Mouse (Mus musculus) A20 (cell line): ENCODE measurements at regions not wholly inside any gene's neighbourhood (a gene's known extent, or its start where the extent isn't known, plus 50 kb on each side); places are given as distances from the start of the nearest gene placed in this dataset.

Experiments used
- DNase-seq: peaks from one replicate; pipeline ENCODE4 v3.0.0-alpha.2; 2011; ENCODE audit warnings: low read depth, low spot score

GRCm38 (mm10) chr16:77400276-77400891, 201.5 kb downstream of the Gm11146 start:
- DNase-seq = no peak

DNA sequence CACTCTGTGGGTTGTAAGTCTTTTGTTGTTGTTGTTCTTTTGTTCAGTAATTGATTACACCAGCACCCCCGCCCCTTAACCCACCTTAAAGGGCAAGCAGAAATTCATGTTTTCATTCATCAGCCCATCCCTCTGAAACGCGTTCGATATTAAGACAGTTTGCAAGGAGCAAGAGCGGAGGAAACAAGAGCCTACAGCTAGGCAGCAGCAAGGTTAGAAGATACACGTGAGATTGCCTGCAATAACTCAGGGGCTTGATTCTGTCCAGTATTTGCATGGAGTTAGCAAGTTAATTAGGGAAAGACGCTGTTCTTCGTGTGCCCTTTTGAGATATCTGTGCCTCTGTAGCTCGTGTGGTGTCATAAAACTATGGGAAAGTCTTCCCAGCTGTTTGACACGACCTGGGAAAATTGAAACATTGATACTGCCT, 202.0 kb downstream of the Gm11146 start:
- DNase-seq = no peak

DNA sequence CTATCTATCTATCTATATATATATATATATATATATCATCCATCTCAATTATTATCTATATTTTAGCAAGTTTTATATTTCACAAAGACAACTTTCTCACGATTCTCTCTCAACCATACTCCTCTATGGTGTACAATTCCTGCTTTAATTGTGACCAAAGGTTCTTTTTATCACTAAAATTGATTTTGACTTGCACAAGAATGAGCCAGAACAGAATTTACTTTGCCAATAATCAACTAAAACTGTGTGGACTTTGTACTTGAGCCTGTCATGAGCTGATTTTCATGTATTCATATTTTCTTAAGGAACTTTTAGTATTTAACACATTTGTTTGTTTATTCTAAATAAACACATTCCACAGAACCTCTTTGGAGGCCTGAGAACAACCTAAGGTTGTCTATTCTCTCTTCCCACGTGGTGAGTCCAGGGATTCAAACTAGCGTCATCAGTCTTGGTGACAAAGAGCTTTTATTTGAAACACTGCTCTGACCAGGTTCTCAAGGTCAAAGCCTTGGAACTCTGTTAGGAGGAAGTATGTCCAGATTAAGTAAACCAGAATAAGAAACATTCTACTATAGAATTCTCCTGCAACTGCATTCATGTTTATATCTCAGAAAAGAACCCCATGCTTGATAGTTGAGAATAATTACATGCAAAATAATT, 207.7 kb downstream of the Gm11146 start:
- DNase-seq = no peak

DNA sequence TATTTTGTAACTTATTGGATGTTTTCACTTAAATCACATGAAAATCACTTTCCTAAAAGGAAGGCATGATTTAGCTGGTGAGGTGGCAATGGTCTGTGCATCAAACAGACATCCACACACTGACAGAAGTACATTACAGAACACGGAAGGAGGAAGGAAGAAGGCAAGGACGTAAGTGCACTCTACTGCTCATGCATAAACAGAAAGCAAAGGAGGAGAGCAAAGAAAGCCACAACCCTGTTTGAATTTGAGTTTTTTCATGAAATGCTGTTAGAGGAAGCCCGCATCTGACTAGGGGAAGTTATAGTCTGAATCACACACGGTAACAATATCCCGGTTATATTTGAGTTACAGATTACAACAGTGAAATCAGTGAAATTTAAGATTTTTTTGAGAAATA, 208.4 kb downstream of the Gm11146 start:
- DNase-seq = no peak

DNA sequence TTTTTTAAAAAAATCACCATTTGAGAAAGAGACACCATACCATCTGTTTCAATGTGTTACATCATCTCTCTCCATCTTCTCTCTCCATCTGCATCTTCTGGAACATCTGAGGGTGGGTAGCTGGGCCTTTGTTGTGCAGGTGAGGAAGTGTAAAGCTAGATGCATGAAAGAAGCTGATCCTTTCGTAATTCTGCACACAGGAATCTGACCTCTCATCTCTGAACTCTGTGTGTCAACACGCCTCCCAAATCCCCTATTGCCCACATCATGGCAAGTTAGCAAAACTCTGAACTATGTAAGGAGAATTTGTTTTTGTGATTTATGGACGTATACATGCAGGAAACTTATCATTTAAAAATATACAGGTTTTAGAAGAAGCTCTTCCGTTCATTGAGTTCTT, 209.7 kb downstream of the Gm11146 start:
- no peak for DNase-seq

DNA sequence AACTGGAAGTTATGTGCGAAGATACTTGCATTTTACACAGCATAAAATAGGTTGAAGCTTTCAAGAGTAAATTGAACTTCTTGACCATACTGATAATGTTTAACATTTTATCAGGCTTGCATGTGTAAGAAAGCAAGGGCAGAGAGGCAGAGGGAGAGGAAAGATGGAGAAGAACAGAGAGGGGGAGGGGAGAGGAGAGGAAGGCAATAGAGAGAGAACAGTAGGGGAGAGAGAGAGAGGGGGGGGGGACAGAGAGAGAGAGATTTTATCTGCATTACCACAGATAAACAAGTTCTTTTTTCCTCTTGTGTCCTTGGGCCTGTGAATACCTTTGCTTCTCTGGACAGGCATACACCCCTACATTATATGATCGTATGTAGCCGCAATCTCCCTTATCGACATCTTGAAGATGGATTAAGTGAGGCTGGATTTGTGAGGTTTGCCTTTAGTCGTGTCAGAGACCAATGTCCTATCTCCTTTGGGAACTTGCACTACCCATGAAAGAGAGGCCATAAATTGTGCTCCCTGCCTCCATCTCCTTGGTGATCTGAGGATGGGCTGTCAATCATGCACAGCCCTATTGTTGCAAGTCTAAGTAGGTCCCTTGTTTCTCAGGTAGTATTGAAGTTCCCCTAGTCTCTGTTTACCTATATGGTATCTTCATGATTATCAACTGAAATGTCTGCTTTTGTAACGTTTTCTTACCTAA, 217.7 kb downstream of the Gm11146 start:
- no peak for DNase-seq

DNA sequence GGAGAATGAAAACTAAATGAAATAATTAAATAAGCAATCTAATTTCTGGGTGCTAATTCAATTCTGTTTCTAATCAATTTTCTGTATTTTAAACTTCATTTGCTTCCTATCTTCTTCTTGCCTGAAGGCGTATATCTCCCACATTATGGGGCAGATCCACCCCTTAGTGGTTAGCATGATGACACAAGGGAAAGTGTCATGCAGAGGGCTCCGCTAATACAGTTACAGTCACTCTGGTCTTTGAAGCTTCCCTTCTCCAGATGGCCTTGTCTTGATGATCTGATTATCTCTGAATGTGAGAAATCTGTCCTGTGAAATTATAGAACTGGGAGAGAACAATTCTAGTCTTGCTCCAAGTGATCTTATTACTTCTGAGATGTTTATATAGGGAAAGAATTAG, 219.1 kb downstream of the Gm11146 start:
- no peak for DNase-seq

GRCm38 (mm10) chr16:77372768-77373167, 229.1 kb downstream of the Gm11146 start:
- no peak for DNase-seq

GRCm38 (mm10) chr16:77369810-77370209, 232.1 kb downstream of the Gm11146 start:
- DNase-seq = no peak

- no peak for DNase-seq
Measured at GRCm38 (mm10) chr16:77365254-77365653, 236.6 kb downstream of the Gm11146 start.

GRCm38 (mm10) chr16:77364439-77364838, 237.5 kb downstream of the Gm11146 start:
- no peak for DNase-seq

GRCm38 (mm10) chr16:77359190-77359589, 242.7 kb downstream of the Gm11146 start:
- DNase-seq = no peak

DNA sequence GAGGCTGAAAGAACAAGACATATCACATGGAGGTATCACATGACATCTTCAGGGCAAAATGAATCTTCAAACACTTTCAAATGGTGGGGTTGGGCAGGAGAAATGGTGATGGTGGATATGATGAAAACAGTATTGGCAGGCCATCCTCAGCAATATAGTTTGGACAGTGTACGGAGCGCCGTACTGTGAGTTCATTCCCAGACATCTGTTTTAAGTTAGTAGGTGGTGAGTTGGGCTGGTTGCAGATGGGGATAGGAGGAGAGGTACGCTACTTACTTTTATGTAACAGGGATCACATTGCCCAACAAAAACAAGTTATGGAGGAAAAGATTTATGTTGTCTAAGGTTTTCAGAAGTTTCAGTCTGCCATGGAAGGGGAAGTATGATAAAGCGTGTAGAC, 246.6 kb downstream of the Gm11146 start:
- no peak for DNase-seq

DNA sequence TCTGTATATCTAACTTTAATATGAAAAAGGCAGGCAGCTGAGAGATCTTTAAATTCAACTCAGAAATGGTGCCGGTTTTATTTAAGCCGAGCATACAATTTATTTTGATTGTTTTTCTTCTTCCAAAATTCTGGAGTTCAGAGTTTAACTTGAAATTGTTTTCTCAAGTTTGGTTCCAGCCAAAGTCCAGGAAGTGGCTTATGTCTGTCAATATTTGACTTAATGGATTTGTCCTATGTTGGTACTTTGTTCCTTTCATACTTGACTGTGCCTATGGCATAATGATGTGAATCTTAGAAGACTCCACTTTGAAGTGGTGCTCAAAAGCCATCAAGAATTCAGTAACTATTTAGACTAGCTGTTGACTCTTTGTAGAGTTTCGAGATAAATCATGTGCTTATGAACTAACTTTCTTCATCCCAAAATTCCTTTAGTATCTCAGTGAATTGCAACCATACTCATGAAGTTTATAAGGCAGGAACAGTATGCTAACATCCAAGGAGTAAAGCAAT, 247.6 kb downstream of the Gm11146 start:
- DNase-seq = no peak

GRCm38 (mm10) chr16:77346128-77346527, 255.8 kb downstream of the Gm11146 start:
- DNase-seq = no peak

DNA sequence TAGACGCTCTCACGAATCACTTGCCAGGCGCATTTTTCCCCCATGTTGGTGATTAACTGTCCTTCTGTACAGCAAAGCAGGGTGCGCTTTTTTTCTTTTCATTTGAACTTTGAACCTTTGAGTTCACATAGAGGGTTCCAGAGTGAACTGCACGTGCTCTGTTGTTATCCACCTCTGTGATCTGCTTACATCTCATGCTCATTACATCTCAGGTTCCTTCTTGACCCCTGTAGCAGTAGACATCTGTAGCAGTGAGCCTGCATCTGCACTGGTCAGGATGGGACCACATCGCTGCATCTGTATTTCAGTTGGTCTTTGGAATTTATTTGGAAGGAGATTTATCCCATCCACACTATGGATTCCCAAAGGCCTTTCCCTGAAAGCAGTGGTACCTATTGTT, 269.6 kb downstream of the Gm11146 start:
- no peak for DNase-seq

GRCm38 (mm10) chr16:77330996-77331395, 270.9 kb downstream of the Gm11146 start:
- DNase-seq = no peak

- DNase-seq = no peak
Measured at GRCm38 (mm10) chr16:77329711-77330530, 272.0 kb downstream of the Gm11146 start.

DNA sequence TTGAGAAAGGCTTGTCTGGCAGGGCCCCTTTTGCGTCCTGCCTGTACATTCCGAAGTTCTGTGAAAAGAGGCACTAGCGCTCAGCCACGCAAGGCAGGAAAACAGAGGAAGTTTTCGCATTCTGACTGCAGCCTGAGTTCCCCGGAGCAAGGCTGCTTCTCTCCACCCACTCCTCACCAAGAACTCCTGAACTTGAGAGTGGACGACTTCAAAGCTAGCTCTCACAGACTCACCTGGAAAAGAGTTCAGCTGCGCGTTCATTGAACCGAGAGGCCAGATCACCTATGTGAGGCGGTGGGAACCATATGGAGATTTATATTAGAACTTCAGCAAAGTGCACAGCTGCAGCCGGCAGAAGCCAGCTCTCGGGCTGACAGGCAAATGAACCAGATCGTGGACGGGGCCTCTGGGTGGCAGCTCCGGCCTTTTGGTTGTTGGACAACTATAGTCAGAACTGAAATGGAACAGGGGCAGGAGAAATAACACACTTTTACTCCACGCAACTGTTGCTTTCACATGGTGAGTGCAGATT, 272.7 kb downstream of the Gm11146 start:
- DNase-seq = no peak

DNA sequence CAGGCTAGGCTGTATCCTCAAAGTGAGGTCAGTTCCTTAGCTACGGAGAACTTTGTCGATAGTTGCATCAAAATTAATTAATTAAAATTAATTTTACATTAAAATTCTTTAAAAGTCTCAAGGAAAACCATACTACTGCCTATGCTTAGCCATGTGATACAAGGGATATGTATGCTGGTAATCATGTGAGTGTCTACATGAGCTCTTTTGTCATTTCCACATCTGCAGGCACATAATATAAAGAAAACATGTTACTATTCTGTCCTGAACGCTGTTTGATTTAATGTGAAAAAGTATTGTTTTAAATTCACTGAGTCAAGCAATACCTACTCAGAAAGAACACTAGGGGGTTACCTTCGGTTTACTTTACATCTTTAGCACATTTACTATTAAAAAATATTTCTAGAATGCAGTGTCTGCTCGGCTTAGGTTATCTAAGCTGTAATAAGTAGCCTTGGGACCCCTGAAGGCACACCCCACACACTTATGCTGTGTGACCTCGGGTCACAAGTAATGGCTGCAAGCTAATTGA, 273.2 kb downstream of the Gm11146 start:
- DNase-seq = no peak

GRCm38 (mm10) chr16:77328049-77328448, 273.8 kb downstream of the Gm11146 start:
- DNase-seq = no peak
